Mouse (Mus musculus) hematopoietic stem cell, adult 5-6 weeks (primary cell): ENCODE measurements around the gene Csmd2. TPM values are rescaled to one million over a fixed set of nuclear protein-coding genes. Genes with fewer than 3 reads are reported as not detected.

Experiments used
- ATAC-seq, 2 experiments: fragments of 125-278 bp in 1 of 2; replicated peaks in 1 of 2; 2 replicates each; pipeline ENCODE4 v1.8.0; 2016 to 2017; ENCODE audit warnings: inconsistent platforms in 2 of 2, mild to moderate bottlenecking in 2 of 2, moderate number of reproducible peaks in 2 of 2, low read depth in 1 of 2, moderate TSS enrichment in 1 of 2; ENCODE audit not compliant: low FRiP score in 2 of 2, poor library complexity in 2 of 2, severe bottlenecking in 2 of 2, insufficient read depth in 1 of 2, low TSS enrichment in 1 of 2
- total RNA-seq: library from RNA; stranded (forward); fragments of 172-1452, 232-1000 nt; gene quantifications from 2 replicates; pipeline ENCODE4 v1.2.3, GENCODE M21; 2017

Gene Csmd2
- total RNA-seq, 1 experiment from 2014 or later = not detected

GRCm38 (mm10) chr4:128340457-128340856 is 352.8 kb downstream of the Csmd2 start:
- ATAC-seq = no peak

DNA sequence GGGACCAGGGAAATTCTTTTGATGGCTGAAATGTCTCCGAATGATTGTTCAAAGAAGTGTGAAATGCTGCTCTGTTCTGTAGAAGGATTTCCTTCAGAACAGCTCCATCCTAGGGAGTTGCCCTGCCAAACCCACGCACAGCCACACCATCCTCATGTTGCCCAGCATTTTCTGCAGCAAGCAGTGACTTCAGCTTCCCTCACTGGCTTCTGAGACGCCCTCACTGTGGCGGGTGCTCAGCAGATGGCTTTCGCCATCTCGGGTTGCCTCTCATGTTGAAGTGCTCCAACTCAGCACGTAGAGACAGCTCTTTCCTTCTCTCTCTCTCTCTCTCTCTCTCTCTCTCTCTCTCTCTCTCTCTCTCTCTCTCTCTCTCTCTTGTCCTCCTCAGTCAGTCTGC is 353.7 kb downstream of the Csmd2 start:
- no peak for ATAC-seq

DNA sequence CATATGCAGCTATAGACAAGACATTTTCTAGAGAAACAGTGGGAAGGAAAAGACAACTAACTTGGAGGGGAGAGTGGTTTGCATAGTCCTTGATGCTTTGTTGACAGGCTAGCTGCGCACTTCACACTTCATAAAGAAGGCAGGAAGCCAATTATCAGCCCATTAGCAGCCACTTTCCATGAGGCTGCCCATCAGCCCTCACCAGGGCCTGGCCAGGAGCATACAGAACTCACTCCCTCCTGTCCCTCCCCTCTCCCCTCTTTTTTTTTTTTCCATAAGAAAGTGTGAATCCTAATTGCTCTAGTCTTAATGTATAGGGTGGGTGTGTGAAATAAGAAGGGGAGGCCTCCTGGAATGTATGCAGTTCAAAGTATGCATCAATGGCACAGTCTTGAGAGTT is 354.6 kb downstream of the Csmd2 start:
- ATAC-seq = no peak

DNA sequence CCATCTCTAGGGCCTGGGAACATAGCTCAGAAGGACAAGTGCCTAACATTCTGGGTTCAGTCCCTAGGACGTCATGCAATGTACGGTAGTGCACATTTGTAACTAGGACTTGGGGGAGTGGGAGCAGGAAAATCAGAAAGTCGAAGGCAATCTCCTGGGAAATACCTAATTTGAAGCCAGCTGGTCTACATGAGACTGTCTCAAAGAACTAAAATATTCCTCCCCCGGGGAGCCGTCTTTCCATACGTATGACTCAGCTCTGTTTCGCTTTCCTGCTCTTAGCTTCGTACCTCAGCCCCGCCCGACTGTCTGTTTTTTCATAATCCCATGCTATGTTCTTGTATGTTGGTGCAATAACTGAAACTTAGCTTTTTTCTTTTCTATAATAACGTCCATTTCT is 371.1 kb downstream of the Csmd2 start:
- ATAC-seq = no peak

- ATAC-seq = no peak
These were observed 378.2 kb downstream of the Csmd2 start for GRCm38 (mm10) chr4:128365851-128366250.

DNA sequence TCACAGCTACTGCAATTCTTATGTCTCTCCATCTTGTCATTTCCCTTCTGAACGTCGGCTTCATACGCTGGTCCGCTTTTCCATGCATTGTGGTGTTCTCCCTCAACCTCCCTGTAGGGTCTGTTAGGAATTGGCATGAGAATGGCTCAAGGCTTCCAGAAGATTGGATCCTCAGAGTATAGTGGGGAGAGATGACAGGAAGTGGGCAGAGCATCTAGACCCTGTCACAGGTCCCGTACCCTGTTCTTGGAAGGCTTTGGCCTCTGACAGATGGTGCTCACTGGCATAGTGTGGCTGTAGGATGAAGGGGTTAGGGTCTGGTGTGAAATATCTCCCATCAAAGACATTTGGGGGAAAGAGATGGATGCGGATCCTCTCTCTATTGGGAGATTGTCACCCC is 380.4 kb downstream of the Csmd2 start:
- no peak for ATAC-seq

GRCm38 (mm10) chr4:128371766-128372165 is 384.1 kb downstream of the Csmd2 start:
- no peak for ATAC-seq

GRCm38 (mm10) chr4:128373196-128373595 is 385.5 kb downstream of the Csmd2 start:
- ATAC-seq = no peak

DNA sequence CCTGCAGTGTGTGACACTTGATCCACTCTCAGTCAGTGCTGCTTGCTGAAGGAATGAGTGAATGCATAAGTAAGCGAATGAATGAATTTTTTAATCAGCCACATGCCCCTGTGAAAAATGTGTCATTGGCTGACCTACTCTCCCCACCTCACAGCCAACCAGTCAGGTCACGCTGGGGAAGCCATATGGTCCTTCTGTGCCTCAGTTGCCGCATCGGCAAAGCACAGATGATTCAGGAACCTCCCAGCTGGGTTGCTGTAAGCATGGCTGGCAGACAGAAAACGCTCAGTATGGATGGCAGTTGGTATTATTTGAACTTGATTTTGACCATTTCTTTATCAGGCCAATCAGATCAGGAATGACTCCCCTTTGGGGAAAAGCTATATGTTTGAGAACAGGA is 386.4 kb downstream of the Csmd2 start:
- ATAC-seq = no peak

DNA sequence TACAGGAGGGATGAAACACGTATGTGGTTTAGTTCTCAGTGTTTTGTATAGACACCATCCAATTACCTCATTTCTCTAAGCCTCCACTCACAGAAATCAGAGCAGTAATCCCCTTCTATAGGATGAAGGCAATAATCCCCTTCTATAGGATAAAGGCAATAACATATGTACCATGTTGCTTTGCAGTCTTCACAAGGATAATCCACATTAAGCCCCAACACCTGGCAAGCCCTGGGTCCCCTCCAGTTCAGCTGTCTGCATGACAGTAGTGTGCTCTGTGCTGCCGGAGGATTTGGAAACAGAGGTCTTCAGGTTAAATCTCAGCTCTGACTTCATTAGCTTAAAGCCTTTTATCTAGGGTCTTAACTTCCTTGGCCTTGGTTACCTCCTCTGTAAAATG is 391.3 kb downstream of the Csmd2 start:
- ATAC-seq = no peak

DNA sequence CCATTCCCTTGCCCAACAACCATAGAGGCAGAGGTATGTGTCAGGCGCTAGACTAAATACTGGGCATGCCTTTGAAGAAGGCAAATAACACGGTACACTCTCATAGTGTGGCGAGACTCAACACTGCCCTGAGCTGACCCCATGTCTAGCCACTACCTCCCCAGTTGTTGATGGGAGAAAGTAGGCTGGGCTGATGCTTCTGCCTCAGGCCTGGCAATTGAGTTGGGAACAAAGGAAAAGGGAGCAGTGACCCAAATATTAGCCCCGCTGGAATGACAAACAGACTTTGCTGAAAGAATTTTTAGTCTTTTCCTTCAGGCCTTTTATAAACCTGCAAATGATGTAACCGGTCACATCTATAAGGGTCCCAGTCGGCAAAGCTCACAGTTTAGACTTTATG is 393.7 kb downstream of the Csmd2 start:
- no peak for ATAC-seq

GRCm38 (mm10) chr4:128383800-128384199 is 396.1 kb downstream of the Csmd2 start:
- ATAC-seq = no peak

DNA sequence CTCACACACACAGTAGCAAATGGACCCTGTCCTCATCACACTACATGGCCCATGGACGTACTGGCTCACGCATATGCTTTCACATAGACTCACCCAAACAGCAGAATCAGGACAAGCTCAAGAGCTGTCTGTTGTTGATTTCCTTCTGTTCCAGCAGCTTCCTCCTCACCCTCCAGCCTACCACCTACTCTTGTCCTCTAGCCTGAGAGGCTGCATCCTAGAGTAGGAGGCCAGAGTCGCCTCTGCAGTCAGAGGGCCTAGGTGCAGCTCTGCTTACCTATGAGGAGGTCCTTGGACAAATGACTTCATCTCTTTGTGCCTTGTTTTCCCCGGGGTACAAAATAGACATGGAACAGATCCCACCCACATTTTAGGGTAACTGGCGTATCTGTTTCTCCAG is 403.8 kb downstream of the Csmd2 start:
- no peak for ATAC-seq

DNA sequence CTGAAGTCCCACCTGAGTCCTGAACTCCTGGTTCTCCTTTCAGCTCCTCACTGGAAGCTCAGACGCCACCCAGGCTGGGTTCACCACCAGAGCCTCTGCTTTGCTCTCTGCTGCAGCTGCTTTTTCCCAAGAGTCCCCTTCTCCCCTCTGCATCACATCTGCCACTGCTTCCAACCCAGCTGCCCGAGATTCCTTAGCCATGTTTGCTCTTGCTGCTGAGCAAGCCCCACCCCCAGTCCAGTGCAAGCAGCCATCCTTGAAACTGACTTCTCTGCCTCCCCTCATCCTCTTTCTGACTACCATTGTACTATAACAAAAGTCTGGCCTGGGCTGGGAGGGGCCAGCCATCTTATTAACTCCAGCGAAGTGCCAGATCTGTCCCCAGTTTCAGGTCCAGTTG is 404.6 kb downstream of the Csmd2 start:
- ATAC-seq = no peak

GRCm38 (mm10) chr4:128393864-128394263 is 406.2 kb downstream of the Csmd2 start:
- no peak for ATAC-seq

- no peak for ATAC-seq
These were observed 409.0 kb downstream of the Csmd2 start for GRCm38 (mm10) chr4:128396616-128397015.

DNA sequence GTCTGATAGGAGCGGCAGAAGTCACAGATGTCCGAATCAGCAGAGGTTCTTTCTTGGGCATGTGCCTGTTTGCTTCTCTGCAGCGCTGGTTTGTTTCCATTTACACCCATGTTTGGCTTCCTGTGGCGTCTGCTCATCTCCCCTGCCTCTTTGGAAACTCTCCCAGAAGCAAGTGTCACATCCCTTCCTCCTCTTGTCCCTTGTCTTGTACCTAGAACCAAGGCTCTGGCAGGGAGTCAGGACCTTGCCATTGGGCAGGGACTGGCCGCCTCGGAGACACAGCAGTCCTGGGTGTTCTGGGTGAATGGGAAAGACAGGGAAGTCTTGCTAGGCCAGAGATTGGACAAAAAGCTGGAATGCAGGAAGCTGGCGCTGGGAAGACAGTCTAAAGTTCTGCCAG is 410.1 kb downstream of the Csmd2 start:
- no peak for ATAC-seq

GRCm38 (mm10) chr4:128398948-128399347 is 411.3 kb downstream of the Csmd2 start:
- no peak for ATAC-seq

DNA sequence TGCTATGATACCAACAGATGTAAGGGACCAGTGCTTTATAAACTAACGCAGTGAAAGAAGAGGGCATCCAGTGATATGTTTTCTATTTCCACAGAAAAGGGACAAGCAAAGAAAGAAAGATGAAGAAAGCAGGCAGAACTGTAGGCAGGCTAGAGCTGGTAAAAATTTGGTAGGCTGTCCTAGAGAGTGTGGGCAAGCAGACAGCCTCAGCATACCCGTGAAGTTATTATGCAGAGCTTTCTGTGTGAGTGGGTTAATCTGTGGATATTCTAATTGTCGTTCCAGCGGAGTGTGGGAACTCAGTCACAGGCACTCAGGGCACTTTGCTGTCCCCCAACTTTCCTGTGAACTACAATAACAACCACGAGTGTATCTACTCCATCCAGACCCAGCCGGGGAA is 412.4 kb downstream of the Csmd2 start:
- ATAC-seq = no peak

DNA sequence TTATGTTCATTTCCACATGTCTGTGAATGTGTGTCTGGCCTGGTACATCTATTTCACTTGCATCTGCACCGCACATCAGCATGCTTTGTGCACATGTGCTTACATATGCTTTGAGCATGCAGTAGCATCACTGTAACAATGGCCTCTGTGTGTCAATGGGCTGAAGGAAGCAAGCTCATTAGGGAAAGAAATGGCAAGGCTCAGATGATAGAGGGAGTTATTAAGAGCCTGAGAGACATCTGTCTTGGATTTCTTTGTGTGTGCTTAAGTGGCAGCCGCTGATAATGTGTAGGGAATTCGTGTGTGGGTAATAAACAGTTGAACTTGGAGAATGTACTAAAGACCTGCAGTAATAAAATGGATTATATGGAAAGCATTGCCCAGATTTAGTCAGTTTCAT is 413.9 kb downstream of the Csmd2 start:
- no peak for ATAC-seq
